Mouse (Mus musculus) cerebellum, adult 2 months (tissue): Measurements from ENCODE around the gene Rasl11b. TPM values are rescaled to one million over a fixed set of nuclear protein-coding genes. Genes with fewer than 3 reads are reported as not detected.

Source experiments
- DNase-seq, 2 experiments: peaks; one replicate each; pipeline ENCODE4 v3.0.0; 2021
- H3K27ac ChIP-seq: fragments of 200-500 bp; 2 replicates; pipeline ENCODE4 v1.5.1; 2012; ENCODE audit warnings: low read length, control low read depth, inconsistent platforms; ENCODE audit not compliant: insufficient read depth
- H3K27me3 ChIP-seq: fragments of 200-500 bp; 2 replicates; pipeline ENCODE4 v1.6.1; 2012; ENCODE audit warnings: inconsistent platforms, mild to moderate bottlenecking, low read length, moderate library complexity; ENCODE audit not compliant: control insufficient read depth, insufficient read depth
- H3K4me1 ChIP-seq: fragments of 200-500 bp; 2 replicates; pipeline ENCODE4 v1.6.1; 2011; ENCODE audit warnings: low read length; ENCODE audit not compliant: control insufficient read depth, insufficient read depth
- H3K4me3 ChIP-seq: fragments of 200-500 bp; replicated peaks from 2 replicates; pipeline ENCODE3; 2011; ENCODE audit warnings: mild to moderate bottlenecking, low read depth, low read length, control low read depth; ENCODE audit not compliant: insufficient read depth
- CTCF ChIP-seq: fragments of 200-500 bp; IDR thresholded peaks from 2 replicates; pipeline ENCODE4 v1.5.1; 2011; ENCODE audit warnings: low read depth, mild to moderate bottlenecking, control low read depth, low read length, moderate library complexity, borderline replicate concordance; ENCODE audit not compliant: insufficient read depth
- POLR2A ChIP-seq: fragments of 200-500 bp; IDR thresholded peaks from 2 replicates; pipeline ENCODE4 v1.6.1; 2011; ENCODE audit warnings: low read length, control low read depth, borderline replicate concordance; ENCODE audit not compliant: insufficient read depth
- WGBS: fragments of 180-500 bp; shearing (Covaris S2); methylation state at CpG from one replicate; pipeline ENCODE4 v1.1.7; 2018; 5-methylcytosine and 5-hydroxymethylcytosine counted together
- polyA plus RNA-seq: library from polyadenylated mRNA; depleted of rRNA; stranded (reverse); fragments of >200 nt; gene quantifications from 2 replicates; pipeline ENCODE4 v1.2.3, GENCODE M21; 2012

Gene Rasl11b
- polyA plus RNA-seq, 1 experiment = 40.7 TPM

DNA sequence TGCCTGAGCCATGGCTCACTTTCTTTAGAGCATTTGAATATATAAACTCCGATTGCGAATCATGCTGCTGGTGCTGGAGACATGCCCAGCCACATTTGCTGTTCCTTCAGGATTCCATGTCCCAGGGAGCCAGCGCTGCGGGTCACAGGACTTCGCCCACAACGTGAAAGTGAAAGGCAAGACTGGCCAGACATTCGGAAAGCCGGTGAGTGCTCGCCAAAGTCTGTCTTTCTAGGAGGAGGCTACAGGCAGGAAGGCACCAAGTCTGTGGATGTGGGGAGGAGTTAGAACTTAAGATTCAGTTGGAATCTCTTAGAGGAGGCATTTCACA, 5.0 kb upstream of the Rasl11b start:
- H3K4me3 ChIP-seq = no peak overlapping the region
- WGBS = 15% methylated on average over 9 of the region's 9 CpGs
- no peaks in the 10 kb centered on the region for H3K4me1 ChIP-seq
- no peak overlapping the region for H3K27ac ChIP-seq
- TF ChIP-seq POLR2A (no peak), CTCF (no peak)
- DNase-seq = no peak
- no peaks in the 10 kb centered on the region for H3K27me3 ChIP-seq

DNA sequence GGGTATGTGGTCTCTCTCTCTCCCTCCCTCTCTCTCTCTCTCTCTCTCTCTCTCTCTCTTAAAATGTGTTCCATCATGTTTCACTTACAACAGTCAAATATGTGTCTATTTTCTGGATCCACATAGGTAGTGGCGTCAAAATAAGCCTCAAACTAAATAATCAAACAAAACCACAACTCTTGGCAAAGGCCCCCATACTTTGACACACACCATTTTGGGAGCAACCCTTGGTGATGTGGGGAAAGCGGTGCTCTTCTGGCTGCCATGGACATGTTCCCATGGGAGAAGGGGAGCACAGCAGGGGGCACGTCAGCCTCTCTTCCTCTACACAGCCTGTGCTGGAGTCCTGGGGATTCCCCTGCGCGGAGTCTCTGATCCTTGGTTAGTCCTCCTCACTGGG, 4.2 kb upstream of the Rasl11b start:
- H3K27me3 ChIP-seq = no peaks in the 10 kb centered on the region
- no peak overlapping the region for H3K27ac ChIP-seq
- H3K4me1 ChIP-seq = no peaks in the 10 kb centered on the region
- H3K4me3 ChIP-seq = no peak overlapping the region
- WGBS = 94% methylated on average over 5 of the region's 5 CpGs
- no peak for DNase-seq
- TF ChIP-seq CTCF = no peak
- no peak for TF ChIP-seq POLR2A

DNA sequence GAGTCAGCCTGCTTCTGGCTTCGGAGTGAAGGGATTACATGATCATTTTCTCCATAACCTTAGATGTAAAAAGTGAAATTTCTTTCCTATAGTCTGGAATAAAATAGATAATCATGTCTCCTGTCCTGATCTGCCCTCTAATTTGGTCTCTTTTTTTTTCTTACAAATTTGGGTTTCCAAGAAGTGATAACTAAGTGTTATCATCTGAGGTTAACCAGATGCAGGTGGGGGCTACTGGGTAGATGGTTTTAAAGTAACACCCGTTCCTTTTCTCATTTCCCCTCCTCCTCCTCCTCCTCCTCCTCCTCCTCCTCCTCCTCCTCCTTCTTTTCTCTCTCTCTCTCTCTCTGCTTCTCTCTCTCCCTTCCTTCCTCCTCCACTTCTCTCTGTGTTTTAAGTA, 2.1 kb upstream of the Rasl11b start:
- Histone ChIP-seq H3K27ac (no peak overlapping the region), H3K4me3 (no peak overlapping the region)
- 89% methylated on average over 2 of the region's 2 CpGs for WGBS

DNA sequence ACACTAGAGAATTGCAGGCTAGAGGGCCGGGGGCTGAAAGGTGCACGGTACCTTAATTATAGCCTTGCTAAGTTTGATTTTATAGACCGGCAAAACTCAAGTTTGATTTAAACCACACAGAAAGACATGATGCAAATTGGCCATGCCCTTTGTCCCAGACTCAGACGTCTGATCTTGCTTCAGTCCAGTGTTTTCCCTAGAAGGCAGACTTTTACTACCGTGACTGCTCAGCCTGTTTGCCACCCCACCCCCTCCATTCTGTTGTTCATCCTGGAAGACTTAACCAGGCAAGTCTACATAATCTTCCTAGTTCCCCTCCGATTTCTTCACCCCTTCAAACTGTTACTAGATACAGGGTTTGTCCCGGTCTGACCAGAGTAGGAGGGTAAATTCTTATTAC, 1.5 kb upstream of the Rasl11b start:
- 93% methylated on average over 7 of the region's 7 CpGs for WGBS
- no peak overlapping the region for H3K4me3 ChIP-seq
- H3K4me1 ChIP-seq = no peaks in the 10 kb centered on the region; the same call in 1 of the 2 replicates
- DNase-seq = no peak
- no peaks in the 10 kb centered on the region for H3K27me3 ChIP-seq
- H3K27ac ChIP-seq = no peak overlapping the region
- TF ChIP-seq POLR2A = no peak
- TF ChIP-seq CTCF = no peak

More for the DNA sequence above, 2.1 kb upstream of the Rasl11b start:
- Histone ChIP-seq H3K27me3 (no peaks in the 10 kb centered on the region), H3K4me1 (no peaks in the 10 kb centered on the region; the same call in 1 of the 2 replicates)
- TF ChIP-seq CTCF = no peak
- TF ChIP-seq POLR2A = no peak
- DNase-seq = no peak

DNA sequence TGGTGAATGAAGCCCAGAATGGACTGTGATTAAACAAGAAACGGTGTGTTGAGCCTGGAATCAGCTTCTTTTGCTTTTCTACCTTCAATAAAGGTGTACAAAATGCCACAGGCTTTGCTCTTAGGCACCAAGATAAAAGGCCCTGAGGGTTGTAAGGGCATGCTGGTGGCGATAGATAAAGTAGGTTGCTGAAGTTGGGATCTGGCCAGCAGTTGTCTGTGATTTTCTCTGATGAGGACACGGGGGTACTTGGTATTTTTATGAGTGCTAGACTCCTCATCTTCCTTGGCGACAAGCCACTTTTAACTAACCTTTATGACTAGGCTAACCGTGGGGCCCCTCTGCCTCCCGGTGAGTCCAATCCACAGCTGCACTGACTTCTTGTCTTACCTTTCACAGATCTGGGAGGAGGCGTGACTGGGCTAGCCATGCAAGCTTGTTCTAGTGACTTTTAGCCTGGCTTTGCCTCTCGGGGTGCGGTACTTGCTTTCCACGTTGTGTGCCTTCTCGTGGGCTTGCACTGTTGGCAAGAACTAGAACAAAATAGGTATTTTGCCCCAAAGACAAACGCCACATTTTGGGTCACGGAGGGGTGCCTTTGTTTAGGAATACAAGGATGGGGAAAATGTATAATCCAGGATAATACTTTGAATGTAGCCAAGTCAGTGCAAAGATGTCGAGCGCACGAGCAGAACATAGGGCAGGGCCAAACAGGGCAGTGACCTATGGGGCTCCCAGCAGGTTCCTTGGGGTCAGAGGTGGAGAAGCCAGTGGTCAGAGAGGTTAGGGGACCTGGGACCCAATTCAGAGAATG, 852 bp upstream of the Rasl11b start:
- peak overlapping the region; percentile 52 for H3K4me3 ChIP-seq
- no peaks in the 10 kb centered on the region for H3K27me3 ChIP-seq
- peak; percentile 16 to 23 for DNase-seq
- H3K27ac ChIP-seq = no peak overlapping the region
- no peak for TF ChIP-seq CTCF
- TF ChIP-seq POLR2A = no peak
- no peaks in the 10 kb centered on the region; the same call in 1 of the 2 replicates for H3K4me1 ChIP-seq
- 64% methylated on average over 16 of the region's 16 CpGs for WGBS

DNA sequence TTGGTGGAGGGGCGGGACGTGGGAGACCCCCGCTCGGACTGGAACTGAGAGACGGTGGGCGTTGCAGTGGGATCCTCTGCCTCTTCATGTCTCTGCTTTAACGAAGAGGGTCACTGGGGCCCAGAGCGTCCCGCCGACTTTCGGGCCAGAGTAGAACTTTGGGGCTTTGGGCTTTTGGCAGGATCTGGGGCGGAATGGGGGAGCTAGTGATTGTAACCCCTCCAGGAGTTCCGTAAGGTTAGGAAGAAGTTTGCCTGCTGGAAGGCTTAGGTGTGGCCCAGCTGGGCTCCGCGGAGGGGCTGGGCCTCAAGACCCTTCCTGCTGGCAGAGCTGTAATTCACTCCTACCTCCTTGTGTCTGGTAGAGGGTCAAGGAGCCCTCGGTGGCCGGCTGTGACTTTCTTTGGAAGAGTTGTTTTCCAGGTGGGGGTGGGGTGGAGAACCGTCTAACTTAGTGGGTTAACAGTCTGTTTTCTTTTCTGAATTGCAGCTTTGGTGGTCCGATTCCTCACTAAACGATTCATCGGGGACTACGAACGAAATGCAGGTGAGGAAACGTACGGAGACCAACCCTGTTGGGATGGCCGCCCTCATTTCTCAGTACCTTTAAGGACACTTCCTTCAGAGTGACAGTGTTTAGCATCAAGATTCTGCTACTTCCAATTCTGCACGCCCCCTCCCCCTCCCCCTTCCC, 674 bp downstream of the Rasl11b start:
- H3K4me1 ChIP-seq = peaks cover 7% of the 10 kb centered on the region
- no peaks in the 10 kb centered on the region for H3K27me3 ChIP-seq
- 0 out of 2 replicates have a peak overlapping the region, but pooled peaks have one; percentile 9 for H3K27ac ChIP-seq
- peak overlapping the region; percentile 95 for H3K4me3 ChIP-seq
- TF ChIP-seq POLR2A = no peak
- TF ChIP-seq CTCF = no peak
- DNase-seq = peak in 1 of 2 experiments; percentile 25
- WGBS = 5% methylated on average over 27 of the region's 27 CpGs

DNA sequence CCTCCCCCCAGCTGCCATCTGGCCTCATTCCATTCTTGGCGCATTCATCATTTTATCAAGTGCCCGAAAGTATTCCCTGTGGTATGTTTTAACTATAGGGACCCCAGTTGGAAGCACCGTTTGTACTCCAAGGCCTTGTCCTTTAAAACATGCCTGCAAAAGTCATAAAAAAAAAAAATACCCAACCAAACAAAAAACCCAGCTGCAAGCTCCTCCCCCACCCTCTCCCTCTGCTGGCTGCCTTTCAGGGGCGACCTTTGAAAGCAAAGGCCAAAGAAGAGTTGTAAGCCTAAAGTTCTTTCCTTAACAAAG, 1.2 kb downstream of the Rasl11b start:
- peaks cover 7% of the 10 kb centered on the region for H3K4me1 ChIP-seq
- peak overlapping the region; percentile 19 for H3K4me3 ChIP-seq
- TF ChIP-seq CTCF (no peak), POLR2A (no peak)
- H3K27me3 ChIP-seq = no peaks in the 10 kb centered on the region
- no peak overlapping the region for H3K27ac ChIP-seq
- 26% methylated on average over 4 of the region's 4 CpGs for WGBS
- DNase-seq = no peak

DNA sequence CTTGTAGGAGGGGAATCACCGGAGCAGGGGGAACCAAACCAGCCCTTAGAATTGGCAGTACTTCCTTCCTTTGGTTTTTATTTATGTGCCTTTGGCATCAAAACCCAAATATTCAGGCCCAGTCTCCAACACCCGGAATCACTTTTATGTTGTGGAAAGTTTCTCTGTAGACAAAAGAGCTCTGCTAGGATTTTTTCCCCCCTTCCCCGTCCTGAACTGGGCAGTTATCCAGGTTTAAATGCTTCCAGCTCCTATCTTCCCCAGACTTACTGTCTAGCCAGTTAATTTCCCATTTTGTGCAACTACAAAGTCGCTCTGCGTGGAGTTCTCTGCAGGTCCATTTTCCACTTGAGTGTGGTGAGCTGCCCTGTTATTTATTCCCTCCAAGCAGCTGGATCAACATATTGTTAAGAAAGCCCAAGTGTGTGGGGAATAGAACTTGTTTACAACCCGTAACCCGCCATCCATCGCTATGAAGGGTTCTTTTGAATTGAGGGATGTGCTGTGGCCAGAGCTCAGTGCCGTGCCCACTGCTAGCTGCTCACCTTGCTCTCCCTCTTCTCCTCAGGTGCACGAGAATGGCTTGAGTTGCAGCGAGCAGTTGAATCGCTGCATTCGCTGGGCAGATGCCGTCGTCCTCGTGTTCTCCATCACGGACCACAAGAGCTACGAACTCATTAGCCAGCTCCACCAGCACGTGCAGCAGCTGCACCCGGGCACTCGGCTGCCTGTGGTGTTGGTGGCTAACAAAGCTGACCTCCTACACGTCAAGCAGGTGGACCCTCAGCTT, 2.6 kb downstream of the Rasl11b start:
- TF ChIP-seq POLR2A = no peak
- TF ChIP-seq CTCF = no peak
- H3K4me1 ChIP-seq = peaks cover 7% of the 10 kb centered on the region
- no peaks in the 10 kb centered on the region for H3K27me3 ChIP-seq
- 65% methylated on average over 22 of the region's 22 CpGs for WGBS
- no peak overlapping the region for H3K4me3 ChIP-seq
- H3K27ac ChIP-seq = no peak overlapping the region
- DNase-seq = no peak
